Mouse (Mus musculus) frontal cortex, postnatal 36 days (tissue): ENCODE measurements around the gene Itgal.

Experiments used
- DNase-seq, 2 experiments: peaks; one replicate each; pipeline ENCODE4 v3.0.0; 2022; ENCODE audit warnings: low spot score in 2 of 2

The Itgal gene

DNA sequence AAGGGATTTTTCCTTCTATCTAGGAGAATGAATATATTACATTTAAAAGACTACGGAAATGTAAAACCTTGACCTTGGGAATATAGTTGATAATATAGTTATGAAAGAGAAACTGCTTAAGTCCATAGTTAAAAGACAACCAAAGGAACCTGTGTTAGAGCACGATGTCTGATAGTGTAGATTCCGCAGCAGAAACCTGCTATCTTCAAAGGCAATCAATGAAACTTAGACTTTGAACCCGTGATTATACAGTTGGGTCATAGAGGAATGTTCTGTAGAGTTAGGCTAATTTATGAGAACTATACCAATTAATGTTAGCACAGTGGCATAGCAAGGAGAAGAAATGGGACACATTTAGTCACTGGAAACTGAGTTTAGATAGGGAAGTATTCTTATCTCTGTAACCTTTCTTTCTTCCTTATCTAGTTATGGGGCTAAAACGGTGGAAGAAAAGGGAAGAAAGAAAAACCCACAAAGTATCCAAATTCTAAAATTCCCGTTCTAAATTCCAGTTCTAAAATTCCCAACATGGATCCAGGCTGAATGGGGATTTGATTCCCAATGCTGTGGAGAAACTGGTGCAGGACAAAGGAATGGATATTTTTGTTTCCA lies 82.4 kb downstream of the Itgal start:
- DNase-seq, result no peak
